Comparison of ENCODE assay signal across 25 mouse cellular contexts in genomic region chr2:76095861-76096260, GRCm38 (mm10).
"Had no signal": no experiment of that assay in that cellular context is flagged by ENCODE, and none has a peak within 500 bp of the region (broad histone marks: within the 10 kb centered on the region; RNA-seq: fewer than 3 reads in every experiment).

No protein-coding gene starts in this region.

- DNase-seq: cerebellum, adult 2 months; cerebellum, adult 8-10 months; cerebellum, adult 9-10 months; cerebellum, adult 9-11 months; cerebellum, postnatal 10 days; cerebellum, postnatal 14 days; cerebellum, postnatal 25 days; cerebellum, postnatal 36 days; embryo, embryonic 11 days; forebrain, postnatal 0 days; gastrocnemius, adult 2 months; gastrocnemius, postnatal 10 days; gastrocnemius, postnatal 14 days; gastrocnemius, postnatal 25 days; gastrocnemius, postnatal 36 days; heart, adult 18-20 months had no signal

- H3K27ac ChIP-seq: embryonic facial prominence, embryonic 10.5 days; embryonic facial prominence, embryonic 12.5 days; embryonic facial prominence, embryonic 13.5 days; embryonic facial prominence, embryonic 15.5 days; forebrain, embryonic 10.5 days; forebrain, embryonic 12.5 days; forebrain, embryonic 13.5 days; forebrain, embryonic 15.5 days; gastrocnemius, adult 2 months had no signal

- H3K9me3 ChIP-seq: embryonic facial prominence, embryonic 10.5 days; embryonic facial prominence, embryonic 12.5 days; embryonic facial prominence, embryonic 13.5 days; embryonic facial prominence, embryonic 15.5 days; forebrain, embryonic 10.5 days; forebrain, embryonic 12.5 days; forebrain, embryonic 13.5 days; forebrain, embryonic 15.5 days had no signal

- H3K27me3 ChIP-seq: embryonic facial prominence, embryonic 12.5 days; embryonic facial prominence, embryonic 13.5 days; embryonic facial prominence, embryonic 15.5 days; forebrain, embryonic 12.5 days; forebrain, embryonic 13.5 days; forebrain, embryonic 15.5 days had no signal

- H3K4me1 ChIP-seq: embryonic facial prominence, embryonic 12.5 days; embryonic facial prominence, embryonic 15.5 days; forebrain, embryonic 13.5 days had no signal

- H3K4me3 ChIP-seq: embryonic facial prominence, embryonic 10.5 days; embryonic facial prominence, embryonic 12.5 days; embryonic facial prominence, embryonic 13.5 days; embryonic facial prominence, embryonic 15.5 days; erythroblast, embryonic 14.5 days; forebrain, embryonic 10.5 days; forebrain, embryonic 12.5 days; forebrain, embryonic 13.5 days; forebrain, embryonic 15.5 days; gastrocnemius, adult 2 months had no signal

- H3K36me3 ChIP-seq: embryonic facial prominence, embryonic 10.5 days; embryonic facial prominence, embryonic 12.5 days; embryonic facial prominence, embryonic 13.5 days; embryonic facial prominence, embryonic 15.5 days; forebrain, embryonic 10.5 days; forebrain, embryonic 12.5 days; forebrain, embryonic 15.5 days had no signal

- H3K9ac ChIP-seq: embryonic facial prominence, embryonic 12.5 days; embryonic facial prominence, embryonic 13.5 days; embryonic facial prominence, embryonic 15.5 days; forebrain, embryonic 12.5 days; forebrain, embryonic 13.5 days; forebrain, embryonic 15.5 days; forebrain, postnatal 0 days had no signal
